Mouse (Mus musculus) cerebellum, adult 11 months (tissue): ENCODE data around the gene Iffo2.

Experiments used
- DNase-seq: peaks from one replicate; pipeline ENCODE4 v3.0.0; 2022

Gene Iffo2

GRCm38 (mm10) chr4:139614524-139615260 is 84.3 kb downstream of the Iffo2 start:
- no peak for DNase-seq

DNA sequence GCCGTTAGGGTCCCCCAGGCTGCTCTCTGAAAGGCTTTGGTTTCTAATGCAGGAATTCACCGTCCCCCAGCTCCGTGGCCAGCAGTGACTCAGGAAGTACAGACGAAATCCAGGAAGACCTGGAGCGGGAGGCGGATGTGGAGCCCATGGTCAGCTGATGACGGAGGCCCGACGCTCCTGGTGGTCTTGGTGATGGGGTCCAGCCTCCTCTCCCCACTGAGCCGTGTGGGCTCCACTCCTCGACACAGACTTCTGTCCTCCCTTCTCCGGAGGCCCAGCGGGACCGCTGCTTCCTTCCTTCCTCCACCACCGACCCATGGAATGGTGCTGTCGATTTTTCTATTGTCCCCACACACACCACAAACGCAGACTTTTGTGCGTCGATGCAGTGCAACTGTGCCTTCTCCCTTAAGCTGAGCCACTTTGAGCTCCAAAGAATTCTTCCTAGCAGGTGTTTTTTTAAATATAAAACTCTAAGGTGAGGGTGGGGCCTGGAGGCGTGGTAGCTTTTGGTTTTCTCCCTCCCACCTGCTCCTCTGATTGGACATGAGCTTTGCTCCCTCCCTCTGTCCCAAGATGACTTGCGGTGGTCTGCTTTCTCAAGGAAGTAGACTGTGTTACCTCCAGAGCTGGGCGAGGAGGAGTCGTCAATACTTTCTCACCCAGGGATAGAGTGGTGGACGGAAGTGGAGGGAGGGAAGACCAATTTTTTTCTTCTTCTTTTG is 86.1 kb downstream of the Iffo2 start:
- no peak for DNase-seq

DNA sequence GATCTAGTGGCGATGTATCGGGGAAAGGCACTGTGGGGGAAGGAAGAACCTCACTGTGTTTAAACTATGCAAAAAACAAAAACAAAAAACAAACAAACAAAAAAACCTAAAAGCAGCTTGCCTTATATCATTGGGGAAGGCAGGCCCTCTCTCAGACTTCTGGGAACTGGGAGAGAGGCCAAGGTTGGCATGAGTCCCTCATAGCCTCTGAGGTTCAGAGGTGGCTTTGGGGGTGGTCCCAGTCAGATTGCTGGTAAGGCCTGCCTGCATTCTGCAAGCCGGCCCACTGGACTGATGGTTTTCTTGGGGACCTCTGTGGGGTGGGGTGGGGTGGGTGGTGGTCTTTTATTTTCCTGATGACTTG is 86.6 kb downstream of the Iffo2 start:
- no peak for DNase-seq

GRCm38 (mm10) chr4:139619765-139620164 is 89.4 kb downstream of the Iffo2 start:
- no peak for DNase-seq

GRCm38 (mm10) chr4:139622373-139623282 is 92.3 kb downstream of the Iffo2 start, which contains the start of gene Aldh4a1:
Gene Aldh4a1 (plus strand): TSS chr4:139622866.
- DNase-seq, result peak; percentile 88

DNA sequence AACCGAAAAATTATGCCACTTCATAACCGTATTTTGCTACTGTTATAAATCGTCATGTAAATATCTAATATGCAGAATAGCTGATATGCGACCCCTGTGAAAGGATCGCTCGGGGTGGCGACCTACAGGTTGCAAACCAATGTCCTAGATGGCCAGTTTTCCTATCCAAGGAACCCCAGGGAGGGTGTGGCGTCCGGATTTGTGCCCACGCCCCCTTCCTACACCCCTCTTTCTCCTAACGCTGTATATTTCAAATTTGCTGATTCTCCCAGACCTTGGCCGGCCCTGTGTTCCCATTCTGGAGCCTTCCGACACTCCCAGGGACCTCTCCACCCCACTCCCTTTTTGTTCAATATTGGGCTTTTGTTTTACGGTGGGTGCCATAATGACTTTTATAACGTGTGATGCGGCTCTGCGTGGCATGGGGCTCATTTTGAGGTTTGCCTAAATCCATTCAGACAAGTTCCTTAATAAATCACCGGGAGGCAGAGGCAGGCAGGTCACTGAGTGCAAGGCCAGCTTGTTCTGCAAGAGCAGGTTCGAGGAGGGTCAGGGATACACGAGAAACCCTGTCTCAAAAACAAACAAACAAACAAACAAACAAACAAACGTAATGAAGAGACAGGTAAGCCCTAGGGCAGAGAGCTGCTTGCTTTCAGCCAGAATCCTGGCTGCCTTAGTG is 93.2 kb downstream of the Iffo2 start:
- no peak for DNase-seq

GRCm38 (mm10) chr4:139624116-139624489 is 93.8 kb downstream of the Iffo2 start:
- no peak for DNase-seq

- DNase-seq, result no peak
Measured at GRCm38 (mm10) chr4:139624706-139625105, 94.4 kb downstream of the Iffo2 start.

DNA sequence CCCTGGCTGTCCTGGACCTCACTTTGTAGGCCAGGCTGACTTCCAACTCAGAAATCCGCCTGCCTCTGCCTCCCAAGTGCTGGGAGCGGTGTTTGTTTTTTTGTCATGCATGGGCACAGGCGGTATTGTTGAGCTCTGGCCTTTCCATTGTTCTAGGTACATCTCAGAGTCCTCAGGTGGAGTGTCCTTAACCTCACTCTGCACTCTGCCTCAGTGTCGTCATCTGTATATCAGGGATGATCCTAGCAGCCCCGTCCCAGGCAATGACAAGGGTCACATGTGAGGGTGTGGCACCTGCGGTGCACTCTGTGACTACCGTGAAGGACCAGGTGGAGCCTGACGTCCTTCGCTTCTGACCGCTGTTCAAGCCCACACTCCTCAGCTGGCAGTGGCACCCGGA is 97.0 kb downstream of the Iffo2 start:
- DNase-seq, result no peak

DNA sequence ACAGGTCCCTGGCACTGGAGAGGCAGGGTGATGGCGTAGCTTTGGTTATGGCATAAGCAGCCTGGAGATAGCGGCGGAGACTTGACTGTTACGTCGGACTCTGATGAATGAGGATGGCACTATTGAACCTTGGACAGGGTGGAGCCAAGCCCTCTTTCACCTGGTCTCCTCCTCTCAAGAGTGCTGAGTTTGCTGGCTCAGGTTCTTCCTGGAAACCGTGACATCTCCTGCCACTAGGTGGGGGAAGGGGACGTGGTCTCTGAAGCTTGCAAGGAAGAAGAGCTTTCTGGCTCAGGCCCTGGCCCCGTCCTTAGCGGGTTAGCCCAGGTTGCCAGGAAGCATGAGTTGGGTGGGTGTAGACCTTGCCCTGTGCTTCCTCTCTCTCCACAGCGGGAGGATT is 99.8 kb downstream of the Iffo2 start:
- no peak for DNase-seq

DNA sequence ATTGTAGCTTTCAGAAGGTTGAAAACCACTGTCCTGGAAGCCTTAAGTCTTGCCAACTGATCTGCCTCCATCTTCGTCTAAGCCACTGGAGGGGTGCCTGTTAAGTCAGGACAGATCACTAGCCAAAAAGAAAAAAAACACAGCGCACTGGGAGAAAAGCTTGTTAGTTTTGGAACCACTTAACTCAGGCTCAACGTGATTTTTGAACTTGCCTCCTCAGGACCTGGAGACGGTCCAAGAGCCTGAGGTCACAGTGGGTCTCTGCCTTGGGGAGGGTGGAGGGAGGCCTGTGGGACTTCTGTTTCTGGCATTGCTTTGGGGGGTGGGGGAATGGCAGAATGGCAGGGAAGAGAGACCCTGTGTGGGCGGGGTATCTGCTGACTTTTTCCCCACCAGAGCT is 100.8 kb downstream of the Iffo2 start:
- DNase-seq, result no peak

DNA sequence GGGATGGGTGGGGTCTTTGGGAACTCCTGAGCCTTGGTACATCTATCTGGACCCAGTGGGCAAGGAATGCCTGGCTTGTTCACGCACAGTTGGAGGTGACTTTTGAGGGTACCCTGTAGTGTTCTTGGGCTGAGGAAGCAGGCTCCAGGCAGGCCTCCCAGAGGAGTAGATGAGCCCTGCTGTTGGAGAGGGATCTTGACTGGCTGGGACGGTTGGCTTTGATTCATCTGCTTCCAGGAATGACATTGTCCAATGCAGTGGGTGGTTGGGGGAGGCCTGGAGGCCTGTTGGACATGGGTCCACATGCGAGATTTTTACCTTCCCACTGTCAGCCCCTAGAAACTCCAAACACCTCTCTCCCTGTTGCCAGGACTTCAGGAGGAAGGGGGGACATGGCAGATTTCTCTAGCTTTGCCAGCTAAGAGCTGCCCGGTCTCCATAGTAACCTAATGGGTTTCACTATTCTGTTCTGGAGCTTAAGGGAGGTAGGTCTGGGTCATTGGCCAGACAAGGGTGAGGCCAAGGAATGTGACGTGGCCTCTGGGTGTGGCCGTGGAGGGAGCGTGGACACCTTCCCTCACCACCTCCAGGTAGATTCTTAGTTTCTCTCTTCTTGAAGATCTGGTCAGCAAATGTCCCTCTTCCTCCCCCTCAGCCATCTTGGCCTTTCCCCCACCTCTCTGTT is 101.4 kb downstream of the Iffo2 start:
- DNase-seq, result no peak

GRCm38 (mm10) chr4:139632254-139632580 is 101.9 kb downstream of the Iffo2 start:
- no peak for DNase-seq

- peak; percentile 71 for DNase-seq
Measured at GRCm38 (mm10) chr4:139636373-139636772, 106.0 kb downstream of the Iffo2 start.

- no peak for DNase-seq
Measured at GRCm38 (mm10) chr4:139637847-139638246, 107.5 kb downstream of the Iffo2 start.

GRCm38 (mm10) chr4:139638356-139638755 is 108.0 kb downstream of the Iffo2 start:
- no peak for DNase-seq

- DNase-seq, result no peak
Measured at GRCm38 (mm10) chr4:139639801-139640200, 109.5 kb downstream of the Iffo2 start.

DNA sequence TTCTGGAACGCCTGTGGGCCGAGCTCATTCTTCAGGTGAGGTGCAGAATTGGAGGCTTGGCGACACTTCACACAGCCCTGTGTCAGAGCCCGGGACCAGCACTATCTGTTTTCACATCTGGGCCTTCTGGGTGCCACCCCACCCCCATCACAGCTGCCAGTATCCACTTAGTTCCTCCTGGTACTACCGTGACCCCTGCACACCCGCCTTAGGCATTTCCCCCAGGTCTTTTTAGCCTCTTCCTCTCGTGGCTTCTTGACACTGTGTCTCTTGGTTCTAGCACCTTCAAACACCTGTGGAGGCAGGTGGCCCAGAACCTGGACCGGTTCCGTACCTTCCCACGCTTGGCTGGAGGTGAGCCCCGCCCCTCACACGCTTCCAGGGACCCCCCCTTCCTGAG is 110.0 kb downstream of the Iffo2 start:
- no peak for DNase-seq

- DNase-seq, result no peak
Measured at GRCm38 (mm10) chr4:139640775-139641174, 110.4 kb downstream of the Iffo2 start.

GRCm38 (mm10) chr4:139641829-139642425 is 111.6 kb downstream of the Iffo2 start:
- DNase-seq, result no peak

- peak; percentile 73 for DNase-seq
Measured at GRCm38 (mm10) chr4:139643972-139644371, 113.6 kb downstream of the Iffo2 start.

DNA sequence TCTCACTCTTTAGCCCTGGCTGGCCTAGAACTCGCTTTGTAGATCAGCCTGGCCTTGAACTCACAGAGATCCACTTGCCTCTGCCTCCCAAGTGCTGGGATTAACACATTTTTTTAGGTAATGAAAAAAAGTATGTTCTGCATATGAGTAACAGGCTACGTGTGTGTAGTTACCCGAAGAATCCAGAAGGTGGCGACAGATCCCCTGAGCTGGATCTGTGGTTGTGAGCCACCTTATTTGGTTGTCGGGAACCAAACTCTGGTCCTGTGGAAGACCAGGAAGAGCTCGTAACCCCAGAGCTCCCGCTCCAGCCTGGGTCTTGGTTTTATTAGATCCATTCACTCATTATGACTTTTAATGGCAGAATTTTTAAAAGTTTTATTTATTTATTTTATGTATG is 116.6 kb downstream of the Iffo2 start:
- no peak for DNase-seq
